Mouse (Mus musculus) spleen, adult 2 months (tissue): ENCODE measurements around the gene Tmem160.

Experiments
- CTCF ChIP-seq: fragments of 200-500 bp; IDR thresholded peaks from 2 replicates; pipeline ENCODE4 v1.5.1; 2011; ENCODE audit warnings: mild to moderate bottlenecking, inconsistent platforms; ENCODE audit not compliant: insufficient read depth, insufficient read length, insufficient replicate concordance; ENCODE audit errors: extremely low read depth
- POLR2A ChIP-seq: fragments of 200-500 bp; IDR thresholded peaks from 2 replicates; pipeline ENCODE4 v1.6.1; 2011; ENCODE audit warnings: low read depth, low read length, inconsistent platforms

DNA sequence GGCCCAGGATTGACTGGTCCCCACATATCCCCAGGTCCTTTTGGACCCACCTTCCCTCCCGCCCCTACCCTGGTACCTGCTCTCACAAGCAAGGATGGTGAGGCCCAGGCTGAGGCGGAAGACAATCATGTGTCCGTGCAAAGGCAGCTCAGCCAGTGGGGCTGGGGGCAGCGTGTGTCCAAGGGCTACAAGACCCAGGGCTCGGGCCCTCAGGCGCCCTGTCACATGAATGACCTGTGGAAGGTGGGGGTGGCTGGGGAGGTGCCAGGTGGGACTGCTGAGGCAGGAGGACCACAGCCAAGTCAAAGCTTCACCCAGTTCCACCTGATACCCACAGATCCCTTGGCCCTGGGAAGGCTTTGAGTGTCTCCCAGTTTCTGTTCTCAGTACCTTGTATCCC, 9.1 kb downstream of the Tmem160 start:
- TF ChIP-seq CTCF (no peak), POLR2A (no peak)
